Mouse (Mus musculus): ENCODE measurements at regions not wholly inside any gene's neighbourhood (a gene's known extent, or its start where the extent isn't known, plus 50 kb on each side); places are given as distances from the start of the nearest gene placed in this dataset.
A peak's percentile ranks its signal among the peaks of the same experiment; 100 is the strongest.

- H3K36me3 ChIP-seq (ENCODE audit: insufficient read depth, low read length), result no peaks in the 10 kb centered on the region
- ATAC-seq (no peak), DNase-seq (ENCODE audit: low spot score) (no peak)
- no peaks in the 10 kb centered on the region for H3K27me3 ChIP-seq (replicated peaks; ENCODE audit: insufficient read depth, low read length)
- no peak overlapping the region for H3K27ac ChIP-seq (ENCODE audit: low read length)
- H3K4me3 ChIP-seq (ENCODE audit: low read depth, low read length), result no peak overlapping the region
- no peak overlapping the region for H3K9ac ChIP-seq (replicated peaks; ENCODE audit: low read depth)
- H3K4me1 ChIP-seq (ENCODE audit: insufficient read depth, low read depth, low read length), result no peaks in the 10 kb centered on the region
- 94% methylated on average over 3 of the region's 3 CpGs for WGBS
- H3K4me2 ChIP-seq (replicated peaks; ENCODE audit: low read depth, low read length), result no peak overlapping the region
- H3K9me3 ChIP-seq (ENCODE audit: low read length), result no peaks in the 10 kb centered on the region
- TF ChIP-seq EP300 (IDR thresholded peaks at IDR 0.05) (no peak), CTCF (IDR thresholded peaks at IDR 0.05) (no peak)
These were observed 145.8 kb upstream of the Bank1 start for GRCm38 (mm10) chr3:136471693-136472092.

- no peak for ATAC-seq
- 81% methylated on average over 3 of the region's 3 CpGs for WGBS
These were observed 136.9 kb upstream of the Bank1 start for GRCm38 (mm10) chr3:136462747-136463146.

DNA sequence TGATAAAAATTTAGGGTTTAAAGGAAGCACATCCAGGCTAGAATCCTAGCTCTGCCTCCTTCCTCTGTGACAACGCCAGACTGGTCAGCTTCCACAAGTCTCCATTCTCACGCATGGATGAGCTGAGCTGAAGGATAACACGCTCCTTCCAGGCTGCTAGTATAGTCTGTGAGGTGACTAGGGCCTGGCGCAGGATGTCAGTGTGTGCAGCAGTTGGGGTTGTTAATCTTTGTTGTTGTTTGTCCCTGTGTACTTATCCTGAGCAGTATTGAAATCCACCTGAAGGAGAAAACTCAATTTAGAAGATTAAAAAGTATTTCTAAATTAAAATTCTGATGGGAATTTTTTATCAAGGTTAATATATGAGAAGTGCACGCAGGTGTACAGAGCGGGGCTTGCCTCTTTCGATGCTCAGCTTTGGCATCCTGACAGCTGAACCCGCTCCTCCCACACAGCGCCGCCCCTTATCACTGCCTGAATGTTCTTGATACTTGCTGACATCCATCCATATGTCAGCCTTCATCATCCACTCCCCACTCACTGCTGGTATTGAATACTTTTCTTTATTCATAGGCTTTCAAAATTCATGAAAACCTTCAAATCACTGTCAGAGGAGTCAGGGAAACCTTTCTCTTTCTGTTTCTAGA, 130.7 kb upstream of the Bank1 start:
- Histone ChIP-seq H3K36me3 (ENCODE audit: insufficient read depth, low read length) (no peaks in the 10 kb centered on the region), H3K9ac (replicated peaks; ENCODE audit: low read depth) (no peak overlapping the region), H3K9me3 (ENCODE audit: low read length) (no peaks in the 10 kb centered on the region), H3K27ac (ENCODE audit: low read length) (no peak overlapping the region), H3K27me3 (replicated peaks; ENCODE audit: insufficient read depth, low read length) (no peaks in the 10 kb centered on the region), H3K4me2 (replicated peaks; ENCODE audit: low read depth, low read length) (no peak overlapping the region), H3K4me3 (ENCODE audit: low read depth, low read length) (no peak overlapping the region), H3K4me1 (ENCODE audit: insufficient read depth, low read depth, low read length) (no peaks in the 10 kb centered on the region)
- TF ChIP-seq CTCF (IDR thresholded peaks at IDR 0.05) (no peak), EP300 (IDR thresholded peaks at IDR 0.05) (no peak)
- ATAC-seq (no peak), DNase-seq (ENCODE audit: low spot score) (no peak)
- 81% methylated on average over 10 of the region's 10 CpGs for WGBS

More at GRCm38 (mm10) chr3:136462747-136463146, 136.9 kb upstream of the Bank1 start:
- TF ChIP-seq EP300 (IDR thresholded peaks at IDR 0.05) (no peak), CTCF (IDR thresholded peaks at IDR 0.05) (no peak)
- Histone ChIP-seq H3K27me3 (replicated peaks; ENCODE audit: insufficient read depth, low read length) (no peaks in the 10 kb centered on the region), H3K4me1 (ENCODE audit: insufficient read depth, low read depth, low read length) (no peaks in the 10 kb centered on the region), H3K4me2 (replicated peaks; ENCODE audit: low read depth, low read length) (no peak overlapping the region), H3K27ac (ENCODE audit: low read length) (no peak overlapping the region), H3K9ac (replicated peaks; ENCODE audit: low read depth) (no peak overlapping the region), H3K9me3 (ENCODE audit: low read length) (no peaks in the 10 kb centered on the region), H3K36me3 (ENCODE audit: insufficient read depth, low read length) (no peaks in the 10 kb centered on the region), H3K4me3 (ENCODE audit: low read depth, low read length) (no peak overlapping the region)
- no peak for DNase-seq (ENCODE audit: low spot score)

- Histone ChIP-seq H3K4me3 (ENCODE audit: low read depth, low read length) (no peak overlapping the region), H3K27ac (ENCODE audit: low read length) (no peak overlapping the region), H3K27me3 (replicated peaks; ENCODE audit: insufficient read depth, low read length) (no peaks in the 10 kb centered on the region), H3K4me1 (ENCODE audit: insufficient read depth, low read depth, low read length) (no peaks in the 10 kb centered on the region), H3K4me2 (replicated peaks; ENCODE audit: low read depth, low read length) (no peak overlapping the region), H3K9me3 (ENCODE audit: low read length) (no peaks in the 10 kb centered on the region), H3K9ac (replicated peaks; ENCODE audit: low read depth) (no peak overlapping the region), H3K36me3 (ENCODE audit: insufficient read depth, low read length) (no peaks in the 10 kb centered on the region)
- ATAC-seq, result no peak
- no peak for DNase-seq (ENCODE audit: low spot score)
- 72% methylated on average over 7 of the region's 7 CpGs for WGBS
- TF ChIP-seq EP300 (IDR thresholded peaks at IDR 0.05), result no peak
- TF ChIP-seq CTCF (IDR thresholded peaks at IDR 0.05), result no peak
These were observed 130.0 kb upstream of the Bank1 start for GRCm38 (mm10) chr3:136455651-136456470.

DNA sequence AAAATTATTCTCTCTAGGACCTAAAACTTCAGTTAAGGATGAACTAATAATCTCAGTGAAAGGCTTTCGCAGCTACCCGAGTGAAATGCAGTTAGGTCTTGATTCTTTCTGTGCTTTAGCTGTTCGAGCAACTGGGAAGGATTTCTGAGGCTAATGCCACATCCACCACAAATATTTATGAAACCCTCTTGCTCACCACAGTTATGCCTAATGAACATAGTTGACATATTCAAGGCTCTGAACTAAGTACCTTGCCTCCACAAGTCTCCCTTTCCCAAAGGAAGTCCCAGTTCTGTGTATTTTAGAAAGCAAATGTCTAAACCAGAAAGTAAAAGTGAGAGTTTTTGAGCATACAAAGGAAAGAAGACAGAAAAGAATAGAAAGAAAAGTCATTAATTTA, 129.1 kb upstream of the Bank1 start:
- Histone ChIP-seq H3K4me2 (replicated peaks; ENCODE audit: low read depth, low read length) (no peak overlapping the region), H3K36me3 (ENCODE audit: insufficient read depth, low read length) (no peaks in the 10 kb centered on the region), H3K9ac (replicated peaks; ENCODE audit: low read depth) (no peak overlapping the region), H3K4me3 (ENCODE audit: low read depth, low read length) (no peak overlapping the region), H3K27me3 (replicated peaks; ENCODE audit: insufficient read depth, low read length) (no peaks in the 10 kb centered on the region), H3K27ac (ENCODE audit: low read length) (no peak overlapping the region), H3K4me1 (ENCODE audit: insufficient read depth, low read depth, low read length) (no peaks in the 10 kb centered on the region), H3K9me3 (ENCODE audit: low read length) (no peaks in the 10 kb centered on the region)
- ATAC-seq (peak; percentile 44; the same call in 1 of the 2 replicates), DNase-seq (ENCODE audit: low spot score) (peak; percentile 15)
- 72% methylated on average over 3 of the region's 3 CpGs for WGBS
- peak; percentile 66 for TF ChIP-seq EP300 (IDR thresholded peaks at IDR 0.05)
- no peak for TF ChIP-seq CTCF (IDR thresholded peaks at IDR 0.05)

- WGBS, result 74% methylated on average over 9 of the region's 9 CpGs
- H3K9ac ChIP-seq (replicated peaks; ENCODE audit: low read depth), result no peak overlapping the region
These were observed 125.3 kb upstream of the Bank1 start for GRCm38 (mm10) chr3:136450986-136451774.

More at GRCm38 (mm10) chr3:136450986-136451774, 125.3 kb upstream of the Bank1 start:
- no peak for DNase-seq (ENCODE audit: low spot score)
- Histone ChIP-seq H3K4me3 (ENCODE audit: low read depth, low read length) (no peak overlapping the region), H3K4me1 (ENCODE audit: insufficient read depth, low read depth, low read length) (no peaks in the 10 kb centered on the region), H3K9me3 (ENCODE audit: low read length) (no peaks in the 10 kb centered on the region), H3K4me2 (replicated peaks; ENCODE audit: low read depth, low read length) (no peak overlapping the region), H3K27ac (ENCODE audit: low read length) (no peak overlapping the region), H3K36me3 (ENCODE audit: insufficient read depth, low read length) (no peaks in the 10 kb centered on the region), H3K27me3 (replicated peaks; ENCODE audit: insufficient read depth, low read length) (no peaks in the 10 kb centered on the region)
- TF ChIP-seq EP300 (IDR thresholded peaks at IDR 0.05), result no peak
- TF ChIP-seq CTCF (IDR thresholded peaks at IDR 0.05), result no peak
- ATAC-seq, result no peak

Measured in lung, postnatal 0 days (tissue).